Mouse (Mus musculus): ENCODE results near the gene Gm20388. TPM values are rescaled to one million over a fixed set of nuclear protein-coding genes. Genes with fewer than 3 reads are reported as not detected.

Gene Gm20388
- total RNA-seq, 4 experiments from 2014 or later: 0.17 to 15.1 (median 6.6) TPM

DNA sequence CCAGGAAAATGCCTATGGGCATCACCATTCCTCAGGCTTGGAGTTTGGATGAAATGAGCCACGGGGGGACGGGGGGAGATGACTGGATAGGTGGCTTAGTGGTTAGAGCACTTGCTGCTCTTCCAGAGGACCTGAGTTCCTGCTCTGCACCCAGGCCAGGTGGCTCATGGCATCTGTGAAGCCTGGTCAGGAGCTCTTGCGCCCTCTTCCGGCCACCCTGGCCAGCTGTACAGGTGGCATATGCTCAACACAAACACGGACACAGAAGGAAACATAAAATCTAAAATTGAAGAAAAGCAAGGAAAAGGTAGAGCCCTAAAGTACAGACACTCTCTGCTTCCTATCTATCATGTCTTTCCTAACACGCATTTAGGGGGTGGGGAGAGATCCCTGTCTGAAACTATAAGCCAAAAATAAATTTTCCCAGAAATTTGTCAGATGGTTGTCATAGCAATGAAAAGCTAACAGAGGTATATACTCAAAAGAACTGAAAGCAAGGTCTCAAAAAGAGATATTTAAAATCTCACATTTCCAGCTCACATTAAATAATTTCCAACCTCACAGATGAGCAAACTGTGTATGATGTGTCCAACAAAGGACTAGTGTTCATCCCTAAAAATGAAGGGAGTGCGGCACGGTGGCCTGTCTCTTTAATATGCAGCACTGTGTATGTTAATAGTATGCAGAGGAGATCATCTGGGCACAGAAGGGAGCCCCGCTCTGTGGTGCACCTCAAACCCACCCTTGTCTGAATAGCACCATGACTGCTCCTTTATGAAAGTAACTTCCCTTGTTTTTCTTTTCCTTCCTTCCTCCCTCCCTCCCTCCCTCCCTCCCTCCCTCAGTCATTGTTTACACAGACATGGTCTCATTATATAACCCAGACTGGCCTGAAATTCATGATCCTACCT lies 3032.4 kb downstream of the Gm20388 start:
- DNase-seq (ENCODE audit: low spot score in 2 of 2): no peak

DNA sequence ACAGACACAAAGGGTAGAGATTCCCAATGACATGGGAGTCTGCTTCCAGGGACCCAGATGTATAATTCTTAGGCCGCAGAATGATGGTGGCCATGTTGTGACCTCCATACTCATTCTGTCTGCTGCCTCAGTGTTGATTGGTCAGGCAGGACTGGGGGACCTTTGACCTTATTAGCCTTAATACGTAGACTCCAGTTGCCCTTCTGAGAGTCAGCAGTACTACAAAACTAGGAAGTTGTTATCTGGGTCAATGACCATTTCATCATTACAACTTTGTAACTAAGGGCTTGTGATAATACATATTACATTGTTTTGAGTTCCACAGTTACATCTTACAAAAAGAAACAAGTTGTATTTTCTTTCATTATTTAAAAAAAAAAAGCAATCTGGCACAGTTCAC lies 3035.1 kb downstream of the Gm20388 start:
- DNase-seq (ENCODE audit: low spot score in 2 of 2): no peak

DNA sequence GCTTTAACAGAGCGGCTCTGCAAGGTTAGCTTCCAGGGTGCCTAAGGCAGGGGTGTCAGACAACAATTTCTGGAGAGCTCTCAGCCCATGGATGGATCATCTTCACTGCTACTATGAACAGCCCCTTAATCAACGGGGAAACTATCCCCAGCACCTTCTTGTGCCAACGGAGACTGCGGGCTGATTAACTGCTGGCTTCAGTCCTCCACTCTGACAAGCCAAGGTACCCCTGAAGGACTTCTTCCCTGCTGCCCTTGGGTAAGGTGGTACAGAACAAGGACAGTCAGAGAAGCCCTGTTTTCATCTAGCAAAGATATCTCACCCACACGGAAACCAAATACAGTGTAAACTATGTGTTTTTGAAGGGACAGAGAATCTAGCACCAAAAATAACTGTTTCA lies 3039.1 kb downstream of the Gm20388 start:
- no peak for DNase-seq (ENCODE audit: low spot score in 2 of 2)

DNA sequence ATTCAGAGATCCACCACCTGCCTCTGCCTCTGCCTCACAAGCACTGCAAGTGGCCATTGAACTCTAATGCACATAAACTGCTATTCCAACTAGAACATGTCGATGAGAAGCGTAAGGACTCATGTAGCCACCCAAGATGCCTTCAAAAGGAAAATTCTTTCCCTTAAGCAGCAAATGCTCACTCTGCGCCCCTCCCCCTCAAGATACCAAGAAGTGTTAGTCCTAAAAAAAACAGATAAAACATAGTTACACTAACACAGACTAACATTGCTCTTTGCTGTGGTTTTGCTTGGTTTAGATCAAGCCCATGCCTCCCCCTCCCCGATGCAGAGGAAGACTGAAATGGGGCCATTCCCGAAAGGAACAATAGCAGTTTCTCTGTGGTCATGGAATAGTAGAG lies 3040.8 kb downstream of the Gm20388 start:
- DNase-seq (ENCODE audit: low spot score in 2 of 2): no peak

DNA sequence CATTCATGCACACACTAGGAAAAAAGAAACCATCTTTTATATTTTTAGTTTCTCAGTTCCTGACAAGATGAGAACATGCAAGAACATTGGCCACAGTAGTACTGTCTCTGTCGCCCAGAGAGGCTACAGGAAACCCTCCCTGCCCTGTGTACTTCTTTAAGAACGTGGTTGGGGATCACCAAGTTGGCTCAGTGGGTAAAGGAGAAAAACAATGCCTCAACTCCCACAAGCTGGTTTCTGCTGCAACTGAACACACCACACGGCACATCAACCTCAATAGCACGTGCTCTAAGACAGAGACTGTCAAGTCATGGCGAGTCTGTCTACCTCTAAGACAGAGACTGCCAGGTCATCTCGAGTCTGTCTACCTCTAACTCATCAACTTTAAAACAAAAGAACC lies 3042.4 kb downstream of the Gm20388 start:
- DNase-seq (ENCODE audit: low spot score in 2 of 2): no peak

DNA sequence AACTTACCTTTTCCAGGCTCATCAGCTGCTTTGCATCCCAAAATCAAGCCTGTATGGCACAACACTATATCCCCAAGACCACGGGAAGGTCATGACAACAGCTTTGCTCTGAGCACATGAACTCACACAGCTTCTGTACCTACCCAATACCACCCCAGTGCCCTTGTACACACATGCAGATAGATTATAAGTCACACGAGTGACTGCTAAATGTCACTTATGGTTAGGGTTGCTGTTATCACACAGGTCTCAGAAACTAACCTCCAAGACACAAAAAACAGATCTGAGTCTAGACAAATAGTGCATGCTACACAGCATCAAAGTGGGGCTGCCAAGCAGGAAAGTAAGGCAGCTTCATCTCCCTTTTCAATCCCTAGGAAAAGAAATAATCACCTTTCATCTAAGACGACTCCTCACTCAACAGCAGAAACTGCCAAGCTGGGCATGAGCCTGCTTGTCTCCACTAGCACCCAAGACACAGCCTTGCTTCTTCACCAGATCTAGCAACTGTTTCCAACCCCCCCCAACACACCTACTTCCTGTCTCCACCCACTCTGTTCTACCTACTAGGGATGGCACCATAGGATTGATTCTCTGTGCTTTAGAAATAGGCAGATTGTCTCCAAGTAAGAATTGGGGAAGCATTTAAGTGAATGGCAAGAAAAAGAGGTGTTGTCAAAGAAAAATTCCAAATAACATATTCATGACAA lies 3043.6 kb downstream of the Gm20388 start:
- DNase-seq (ENCODE audit: low spot score in 2 of 2): no peak

DNA sequence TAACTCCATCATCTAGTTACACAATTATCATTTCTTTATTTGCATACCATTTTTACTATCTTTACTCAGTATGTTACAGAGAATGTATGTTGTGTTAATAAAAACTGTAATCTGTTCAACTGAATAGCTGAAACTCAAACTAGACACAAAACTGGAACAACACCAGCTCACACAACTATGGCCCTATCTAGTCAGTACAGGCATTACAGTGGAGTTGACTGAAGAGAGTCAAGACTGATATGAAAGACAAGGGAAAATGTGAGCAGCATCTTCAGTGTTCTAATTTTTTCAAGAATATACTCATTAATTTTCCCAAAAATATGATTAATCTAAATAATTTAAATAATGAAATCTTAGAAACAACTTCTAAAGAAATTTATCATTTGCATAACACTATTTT lies 3044.6 kb downstream of the Gm20388 start:
- no peak for DNase-seq (ENCODE audit: low spot score in 2 of 2)

DNA sequence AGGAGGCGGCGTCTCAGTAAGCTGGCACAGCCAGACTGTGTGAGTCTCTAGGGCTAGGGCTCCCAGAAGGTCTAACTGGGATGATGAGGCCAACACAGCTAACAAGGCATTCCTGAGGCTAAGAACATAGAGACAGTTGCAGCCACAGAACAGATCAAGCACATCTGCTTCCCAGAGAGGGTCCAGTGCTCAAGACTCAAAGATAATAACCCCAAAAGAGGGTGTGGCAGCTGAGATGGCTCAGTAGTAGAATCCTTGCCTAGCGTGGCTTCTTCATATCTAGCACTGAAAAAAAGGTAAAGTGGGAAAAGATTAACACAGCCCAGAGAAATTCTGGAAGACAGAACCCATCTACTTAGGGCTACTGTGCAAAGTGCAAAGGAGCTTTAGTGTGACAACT lies 3045.4 kb downstream of the Gm20388 start:
- DNase-seq (ENCODE audit: low spot score in 2 of 2): no peak

DNA sequence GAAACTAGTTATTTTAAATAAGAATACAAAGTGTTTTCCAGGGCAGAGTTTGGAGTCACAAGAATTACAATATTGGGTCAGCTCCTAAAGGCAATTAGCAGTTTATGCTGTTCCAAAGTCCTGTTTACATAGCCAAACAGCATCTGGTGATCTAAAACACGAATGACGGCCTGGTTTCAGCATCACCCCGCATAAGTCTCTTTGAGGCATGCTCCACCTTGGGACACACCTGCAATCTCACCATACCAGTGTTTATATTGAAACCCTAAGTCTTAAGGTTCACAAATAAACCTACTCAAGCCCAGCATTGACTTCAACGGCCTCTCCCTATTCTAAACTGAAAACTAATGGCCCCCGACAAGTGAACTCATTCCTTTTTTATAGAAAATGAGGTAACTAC lies 3049.7 kb downstream of the Gm20388 start:
- no peak for DNase-seq (ENCODE audit: low spot score in 2 of 2)

DNA sequence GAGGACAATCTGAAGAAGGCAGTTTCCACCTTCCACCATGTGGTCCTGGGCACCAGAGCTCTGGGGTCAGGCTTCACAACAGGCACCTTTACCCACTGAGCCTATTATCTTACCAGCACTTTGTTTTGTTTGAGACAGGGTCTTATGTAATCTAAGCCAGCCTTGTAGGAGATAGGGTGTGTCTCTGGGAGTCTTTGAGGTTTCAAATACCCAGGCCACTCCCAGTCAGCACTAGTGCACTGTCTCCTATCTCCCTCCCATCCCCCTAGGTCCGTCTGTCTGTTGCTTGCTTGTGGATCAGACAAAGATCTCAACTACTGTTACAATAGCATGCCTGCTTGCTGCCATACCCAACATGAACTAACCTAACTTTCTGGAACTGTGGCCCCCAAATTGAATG lies 3050.3 kb downstream of the Gm20388 start:
- DNase-seq (ENCODE audit: low spot score in 2 of 2): no peak

DNA sequence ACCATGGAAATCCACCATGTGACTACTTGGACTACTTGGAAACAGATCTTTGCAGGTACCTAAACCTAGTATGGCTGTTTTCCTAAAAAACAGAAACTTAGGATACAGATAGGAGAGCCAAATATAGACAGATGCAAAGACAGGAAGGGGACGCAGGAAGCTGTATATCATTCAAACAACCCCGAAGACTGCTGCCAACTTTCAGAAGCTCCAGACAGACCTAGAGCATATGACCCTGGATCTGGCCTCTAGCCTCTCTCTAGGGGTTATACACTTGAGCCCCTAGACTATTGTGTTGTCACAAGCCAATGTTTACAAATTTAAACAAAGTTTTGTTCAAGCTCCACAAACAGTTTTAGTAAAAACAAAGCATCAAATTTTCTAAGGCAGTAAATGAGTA lies 3050.8 kb downstream of the Gm20388 start:
- DNase-seq (ENCODE audit: low spot score in 2 of 2): no peak

DNA sequence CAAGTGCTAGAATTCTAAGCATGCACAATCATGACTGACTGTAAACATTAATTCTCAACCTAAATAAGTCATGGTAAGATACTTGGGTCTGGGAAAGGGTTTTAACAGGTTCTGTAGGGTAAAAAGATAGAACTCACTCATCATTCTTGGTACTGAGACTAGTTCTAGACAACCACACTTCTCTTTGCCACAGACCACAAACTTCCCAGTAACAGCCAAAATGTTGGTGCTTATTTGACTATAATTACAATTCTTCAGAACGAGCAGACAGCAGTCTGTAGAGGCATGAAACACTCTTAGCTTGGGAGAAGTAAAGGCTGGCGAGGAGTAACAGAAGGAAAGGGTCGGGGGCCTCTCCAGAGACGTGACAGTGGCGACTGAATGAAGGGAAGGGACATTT lies 3051.4 kb downstream of the Gm20388 start:
- DNase-seq (ENCODE audit: low spot score in 2 of 2): no peak

DNA sequence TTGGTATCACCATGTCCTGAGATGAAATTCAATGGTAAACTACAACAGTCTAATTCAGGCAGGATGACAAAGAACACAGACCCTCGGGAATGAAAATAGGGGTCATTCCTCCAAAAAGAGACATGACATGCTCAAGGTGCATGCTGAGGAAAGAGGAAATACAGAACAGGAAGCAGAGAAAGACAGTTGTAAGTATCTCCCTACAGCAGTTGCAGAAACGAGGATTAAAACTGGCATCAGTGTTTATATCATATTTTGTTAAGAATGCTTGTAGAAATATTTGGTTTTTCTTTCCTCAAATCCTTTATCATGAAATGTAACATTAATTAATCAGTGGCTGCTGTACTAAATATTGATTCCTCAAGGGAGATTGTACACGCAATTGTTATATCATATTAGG lies 3056.0 kb downstream of the Gm20388 start:
- DNase-seq (ENCODE audit: low spot score in 2 of 2): no peak

DNA sequence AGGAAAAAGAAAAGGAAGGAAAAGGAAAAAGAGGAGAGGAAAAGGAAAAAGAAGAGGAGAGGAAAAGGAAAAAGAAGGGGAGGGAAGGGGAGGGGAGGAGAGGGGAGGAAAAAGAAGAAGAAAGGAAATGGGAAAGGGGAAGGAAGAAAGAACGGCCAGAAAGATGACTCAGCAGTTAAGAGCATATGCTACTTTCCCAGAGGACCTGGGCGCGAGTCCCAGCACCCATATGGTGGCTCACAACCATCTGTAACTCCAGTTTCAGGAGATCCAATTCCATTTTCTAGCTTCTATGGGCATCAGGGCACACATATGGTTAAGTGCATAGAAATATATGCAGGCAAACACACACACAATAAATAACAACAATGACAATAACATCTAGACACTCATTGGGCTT lies 3057.5 kb downstream of the Gm20388 start:
- DNase-seq (ENCODE audit: low spot score in 2 of 2): peak in 1 of 2 experiments; percentile 59

DNA sequence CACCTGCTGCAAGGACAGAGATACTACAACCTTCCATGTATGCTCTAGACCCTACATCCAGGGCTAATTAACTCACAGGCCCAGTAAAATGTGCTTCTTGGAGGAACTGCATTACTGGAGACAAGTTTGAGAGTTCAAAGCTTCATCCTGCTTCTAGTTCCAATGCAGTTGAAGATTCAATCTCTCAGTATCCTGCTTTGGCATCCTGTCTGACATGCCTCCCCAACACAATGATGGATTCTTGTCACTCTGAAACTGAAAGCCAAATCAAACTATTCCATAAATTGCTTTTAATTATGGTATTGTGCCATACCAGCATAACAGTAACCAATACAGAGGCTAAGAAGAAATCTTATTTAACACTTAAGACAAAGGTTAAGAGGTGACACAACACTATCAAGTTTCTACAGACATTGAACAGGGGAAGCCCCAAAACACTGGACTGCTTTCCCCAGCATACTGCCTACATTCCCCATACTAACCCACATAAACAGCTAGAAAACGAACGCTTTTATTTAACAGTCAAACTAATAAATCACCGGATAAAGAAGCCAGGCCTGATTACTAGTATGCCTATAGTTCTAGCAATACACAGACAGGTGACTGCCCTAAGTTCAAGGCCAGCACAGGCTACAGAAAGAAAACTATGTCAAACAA lies 3059.5 kb downstream of the Gm20388 start:
- no peak for DNase-seq (ENCODE audit: low spot score in 2 of 2)

DNA sequence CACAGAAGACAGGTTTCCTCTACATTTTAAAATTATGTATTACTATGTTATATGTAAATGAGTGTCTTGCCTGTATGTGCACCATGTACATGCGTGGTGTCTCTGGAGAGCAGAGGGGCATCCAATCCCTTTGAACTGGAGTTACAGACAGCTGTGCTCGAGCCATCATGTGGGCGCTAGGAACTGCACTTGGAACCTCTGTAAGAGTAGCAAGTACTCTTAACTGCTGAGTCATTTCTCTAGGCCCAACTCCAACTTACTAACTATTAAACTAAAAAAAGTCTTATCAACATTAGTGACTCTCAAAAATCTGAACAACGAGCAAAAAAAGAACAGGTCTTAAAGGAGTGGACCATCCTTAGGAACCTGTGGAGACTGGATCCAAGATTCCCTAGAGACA lies 3065.4 kb downstream of the Gm20388 start:
- no peak for DNase-seq (ENCODE audit: low spot score in 2 of 2)

DNA sequence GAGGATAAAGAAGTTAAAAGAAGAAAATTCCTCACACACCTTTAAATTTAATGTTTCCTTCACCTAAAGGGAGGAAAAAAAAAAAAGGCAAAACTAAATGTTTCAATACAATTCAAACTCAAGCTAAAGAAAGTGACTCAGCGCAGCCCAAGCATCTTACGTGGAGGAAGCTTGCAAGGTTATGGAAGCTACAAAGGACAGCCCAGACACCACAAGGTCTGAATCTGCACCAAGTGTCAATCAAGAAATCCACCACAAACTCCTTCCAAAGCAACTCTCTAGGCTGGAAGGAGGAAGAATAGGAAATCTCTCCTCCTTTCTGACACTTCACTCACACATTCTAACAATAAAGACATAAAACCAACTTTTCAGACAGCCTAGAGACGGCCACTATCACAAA lies 3068.8 kb downstream of the Gm20388 start:
- DNase-seq (ENCODE audit: low spot score in 2 of 2): no peak

DNA sequence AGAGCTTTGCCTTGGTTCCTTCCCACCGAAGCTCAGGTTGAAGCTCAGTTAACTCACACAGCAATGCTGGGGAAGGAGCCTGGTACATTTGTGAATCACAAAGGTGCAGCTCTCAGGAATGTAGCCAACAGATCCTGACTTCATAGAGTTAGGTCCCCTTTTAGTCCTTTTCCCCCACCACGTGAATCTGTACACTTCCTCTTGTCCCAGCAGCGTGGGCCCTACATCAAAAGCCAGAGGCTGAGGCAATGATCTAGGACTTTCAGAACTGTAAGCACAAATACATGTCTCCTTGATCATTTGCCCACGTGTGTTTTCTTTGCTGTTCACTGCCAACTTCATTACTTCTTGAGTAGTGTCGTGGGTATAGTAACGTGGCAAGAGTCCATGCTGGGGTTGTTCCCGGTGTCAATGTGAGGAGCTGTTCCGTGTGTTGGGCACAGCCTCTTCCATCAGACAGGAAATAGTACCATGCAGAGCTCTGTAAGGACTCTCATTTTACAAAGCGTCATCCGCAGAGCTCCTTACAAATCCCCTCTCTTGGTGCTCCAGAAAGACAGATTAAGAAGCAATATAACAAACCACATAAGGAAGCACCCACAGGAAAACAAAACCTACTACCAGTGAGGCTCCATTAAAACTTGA lies 3069.3 kb downstream of the Gm20388 start:
- no peak for DNase-seq (ENCODE audit: low spot score in 2 of 2)

DNA sequence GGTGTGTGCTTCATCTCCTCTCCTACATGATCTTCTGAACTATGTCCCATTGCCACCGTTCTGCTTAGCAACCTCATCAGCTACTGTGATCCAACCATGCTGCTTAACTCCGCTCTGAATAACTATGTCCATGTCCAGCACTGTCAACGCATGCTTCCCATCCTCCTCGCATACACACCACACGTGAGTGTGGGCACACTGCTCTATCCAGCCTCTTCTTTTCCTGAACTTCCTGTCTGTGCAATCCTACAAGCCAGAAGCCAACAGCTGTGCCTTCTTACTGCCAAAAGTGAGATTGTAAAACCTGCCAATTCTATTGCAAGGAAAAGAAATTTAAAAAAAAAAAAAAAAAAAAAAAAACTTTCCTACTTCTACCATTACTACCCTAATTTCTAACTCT lies 3071.0 kb downstream of the Gm20388 start:
- no peak for DNase-seq (ENCODE audit: low spot score in 2 of 2)

DNA sequence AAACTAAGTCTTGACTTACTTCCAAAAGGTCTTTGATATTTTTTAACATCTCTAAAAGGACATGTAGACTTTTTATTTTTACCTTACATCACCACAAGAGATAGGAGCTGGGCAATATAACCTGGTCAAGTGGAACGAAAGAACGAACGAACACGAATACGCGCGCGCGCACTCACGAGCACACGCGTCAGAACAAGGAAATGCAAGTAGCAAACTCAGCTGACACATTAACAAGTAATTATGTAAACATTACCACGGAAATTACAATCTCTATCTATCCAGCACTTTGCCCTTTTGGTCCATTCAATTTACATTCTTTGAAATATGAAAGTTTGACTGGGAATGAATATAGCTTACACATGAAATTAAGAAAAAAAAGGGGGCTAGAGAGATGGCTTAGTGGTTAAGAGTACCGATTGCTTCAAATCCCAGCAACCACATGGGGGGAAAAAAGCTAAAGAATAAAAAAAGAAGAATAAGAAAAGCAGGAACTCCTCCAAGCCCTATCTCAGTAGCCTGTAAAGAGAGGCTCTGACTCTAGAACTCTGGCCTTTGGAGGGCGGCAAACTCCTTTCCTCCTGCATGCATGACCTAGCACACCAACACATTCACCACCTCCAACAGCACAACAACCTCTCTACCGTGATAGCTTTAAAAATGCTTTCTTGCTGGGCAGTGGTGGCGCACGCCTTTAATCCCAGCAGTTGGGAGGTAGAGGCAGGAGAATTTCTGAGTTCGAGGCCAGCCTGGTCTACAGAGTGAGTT lies 3072.7 kb downstream of the Gm20388 start:
- DNase-seq (ENCODE audit: low spot score in 2 of 2): no peak

DNA sequence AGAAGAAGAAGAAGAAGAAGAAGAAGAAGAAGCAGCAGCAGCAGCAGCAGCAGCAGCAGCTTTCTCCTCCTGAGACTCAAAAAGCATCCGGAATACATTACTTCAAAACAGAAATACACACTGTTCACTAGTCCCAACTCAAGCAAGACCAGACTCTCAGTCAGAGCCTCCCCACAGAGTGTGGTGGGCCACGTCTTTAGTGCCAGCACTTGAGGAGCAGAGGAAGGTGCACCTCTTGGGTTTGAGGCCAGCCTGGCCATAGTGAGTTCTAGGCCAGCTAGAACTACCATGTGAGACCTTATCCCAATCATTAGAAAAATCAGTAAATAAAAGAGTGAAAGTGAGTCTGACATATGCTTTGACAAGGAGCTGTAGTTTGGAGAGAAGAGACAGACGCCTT lies 3073.5 kb downstream of the Gm20388 start:
- no peak for DNase-seq (ENCODE audit: low spot score in 2 of 2)
